Comparison of ENCODE assay signal across 11 mouse cellular contexts in the genomic region with DNA sequence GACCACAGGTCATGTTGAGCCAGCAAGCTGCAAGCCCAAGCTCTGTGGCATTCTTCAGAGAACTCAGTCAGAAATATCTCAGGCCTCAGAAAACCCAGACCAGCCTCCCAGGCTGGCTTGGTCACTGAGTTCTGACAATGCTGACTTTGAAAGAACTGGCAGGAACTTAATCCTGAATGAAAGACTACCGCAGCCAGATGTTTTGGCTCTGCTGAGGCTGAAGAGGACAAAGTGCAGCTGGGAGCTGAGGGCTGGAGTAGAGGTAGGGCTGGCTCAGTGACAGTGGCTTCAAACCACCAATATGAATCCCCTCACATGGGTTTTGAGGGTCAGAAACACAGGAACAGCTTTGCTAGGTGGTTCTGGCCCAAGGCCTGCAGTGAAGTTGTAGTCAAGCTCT.
A peak's percentile ranks its signal among the peaks of the same experiment; 100 is the strongest.
DNase-seq lines count a peak whose midpoint lies in the region; ATAC-seq and TF ChIP-seq lines count a peak whose summit lies in the region.
"Had no signal": no experiment of that assay in that cellular context is flagged by ENCODE, and none has a peak within 500 bp of the region (broad histone marks: within the 10 kb centered on the region; RNA-seq: fewer than 3 reads in every experiment).

No protein-coding gene starts in this region.

- TF ChIP-seq CTCF in liver, adult 2 months (IDR thresholded peaks at IDR 0.05; ENCODE audit: low read depth, low read length): no peak
- no peak for TF ChIP-seq CTCF in liver, postnatal 0 days (IDR thresholded peaks at IDR 0.05; ENCODE audit: low read depth)

- no peak for TF ChIP-seq POLR2A in liver, adult 2 months (IDR thresholded peaks at IDR 0.05; ENCODE audit: extremely low read depth, insufficient read depth, low read length)

- no peak overlapping the region for H3K4me2 ChIP-seq in liver, postnatal 0 days (ENCODE audit: low read depth, low read length)
- H3K4me2 ChIP-seq in limb, embryonic 13.5 days (replicated peaks): no peak overlapping the region
- H3K4me2 ChIP-seq in hindbrain, embryonic 11.5 days (replicated peaks; ENCODE audit: low read depth, low read length): no peak overlapping the region
- H3K4me2 ChIP-seq: liver, embryonic 11.5 days had no signal

- no peaks in the 10 kb centered on the region for H3K4me1 ChIP-seq in liver, adult 2 months (ENCODE audit: control insufficient read depth, insufficient read depth, low read length)
- H3K4me1 ChIP-seq in liver, postnatal 0 days (ENCODE audit: insufficient read depth): no peaks in the 10 kb centered on the region
- peaks cover 74% of the 10 kb centered on the region for H3K4me1 ChIP-seq in limb, embryonic 13.5 days
- no peaks in the 10 kb centered on the region for H3K4me1 ChIP-seq in hindbrain, embryonic 11.5 days (replicated peaks; ENCODE audit: control insufficient read depth, insufficient read depth, low read length)

- no peak overlapping the region for H3K9ac ChIP-seq in liver, adult 2 months (ENCODE audit: low read depth, low read length)
- H3K9ac ChIP-seq in liver, postnatal 0 days (replicated peaks): no peak overlapping the region
- H3K9ac ChIP-seq in limb, embryonic 13.5 days: no peak overlapping the region
- H3K9ac ChIP-seq in hindbrain, embryonic 11.5 days (ENCODE audit: low read depth, low read length): no peak overlapping the region

- no peaks in the 10 kb centered on the region for H3K36me3 ChIP-seq in liver, adult 2 months (ENCODE audit: control insufficient read depth, insufficient read depth, low read length)
- no peaks in the 10 kb centered on the region for H3K36me3 ChIP-seq in liver, postnatal 0 days (replicated peaks; ENCODE audit: insufficient read depth, low read length)
- no peaks in the 10 kb centered on the region for H3K36me3 ChIP-seq in limb, embryonic 13.5 days
- H3K36me3 ChIP-seq in hindbrain, embryonic 11.5 days (ENCODE audit: control insufficient read depth, insufficient read depth, low read length): no peaks in the 10 kb centered on the region

- no peak for ATAC-seq in liver, postnatal 0 days
- ATAC-seq in limb, embryonic 13.5 days (ENCODE audit: low FRiP score, low read depth): no peak
- no peak for ATAC-seq in hindbrain, embryonic 11.5 days (ENCODE audit: low FRiP score)

- no peaks in the 10 kb centered on the region; the same call in 1 of the 2 replicates for H3K79me2 ChIP-seq in liver, adult 2 months (ENCODE audit: control insufficient read depth, insufficient read depth, low read length)

- H3K27ac ChIP-seq in liver, adult 2 months (replicated peaks; ENCODE audit: insufficient read depth, low read depth, low read length): no peak overlapping the region
- no peak overlapping the region for H3K27ac ChIP-seq in liver, postnatal 0 days (ENCODE audit: low read depth)
- H3K27ac ChIP-seq in limb, embryonic 13.5 days: peak overlapping the region; percentile 28; the same call in 1 of the 2 replicates
- H3K27ac ChIP-seq in hindbrain, embryonic 11.5 days (ENCODE audit: low read depth, low read length): no peak overlapping the region

- H3K27me3 ChIP-seq in liver, adult 2 months (ENCODE audit: control insufficient read depth, insufficient read depth, low read length): no peaks in the 10 kb centered on the region
- H3K27me3 ChIP-seq in liver, postnatal 0 days (ENCODE audit: insufficient read depth, low read length): no peaks in the 10 kb centered on the region
- H3K27me3 ChIP-seq in limb, embryonic 13.5 days: no peaks in the 10 kb centered on the region
- no peaks in the 10 kb centered on the region for H3K27me3 ChIP-seq in hindbrain, embryonic 11.5 days (ENCODE audit: control insufficient read depth, insufficient read depth, low read length)

- no peaks in the 10 kb centered on the region for H3K9me3 ChIP-seq in liver, postnatal 0 days (ENCODE audit: low read length)
- no peaks in the 10 kb centered on the region for H3K9me3 ChIP-seq in limb, embryonic 13.5 days
- no peaks in the 10 kb centered on the region for H3K9me3 ChIP-seq in hindbrain, embryonic 11.5 days (ENCODE audit: control insufficient read depth, low read length)

- no peak for TF ChIP-seq EP300 in liver, postnatal 0 days (IDR thresholded peaks at IDR 0.05; ENCODE audit: low read depth)

- 25% methylated on average over 1 of the region's 1 CpGs for WGBS in liver, adult 2 months
- 70% methylated on average over 1 of the region's 1 CpGs for WGBS in liver, postnatal 0 days (ENCODE audit: insufficient replicate concordance)
- WGBS in limb, embryonic 13.5 days: 34% methylated on average over 1 of the region's 1 CpGs
- 56% methylated on average over 1 of the region's 1 CpGs for WGBS in hindbrain, embryonic 11.5 days

- no peak overlapping the region for H3K4me3 ChIP-seq in liver, adult 2 months (ENCODE audit: insufficient read depth, low read depth, low read length)
- H3K4me3 ChIP-seq in liver, postnatal 0 days (ENCODE audit: low read depth, low read length): no peak overlapping the region
- no peak overlapping the region for H3K4me3 ChIP-seq in limb, embryonic 13.5 days
- H3K4me3 ChIP-seq in hindbrain, embryonic 11.5 days (ENCODE audit: low read depth, low read length): no peak overlapping the region

- intact Hi-C loops in heart, postnatal 25 days (cut with DNase I): no loop called here

- DNase-seq in heart, adult 11 months: peak; percentile 95
- no peak for DNase-seq in heart, postnatal 25 days (ENCODE audit: low spot score)
- DNase-seq in liver, adult 2 months (ENCODE audit: extremely low read depth, low read depth, low spot score): peak; percentile 16
- no peak for DNase-seq in liver, postnatal 0 days
- DNase-seq in skeletal muscle tissue, adult 2 months (ENCODE audit: low read depth, low spot score): peak; percentile 46
- no peak for DNase-seq in adrenal gland, adult 18-20 months (ENCODE audit: low spot score in 2 of 2)
- no peak for DNase-seq in hindbrain, embryonic 11.5 days (ENCODE audit: low spot score)
- DNase-seq: B cell, adult 2 months; cerebellum, adult 18-20 months had no signal

Comparison
In these comparisons a context has a peak if more than half of its experiments do, and no peak if none do; other contexts are left out.
1. DNase-seq: peak in heart, adult 11 months (single experiment), liver, adult 2 months (single experiment) and skeletal muscle tissue, adult 2 months (single experiment); none in heart, postnatal 25 days (single experiment), liver, postnatal 0 days (single experiment), adrenal gland, adult 18-20 months (0 of 2) and hindbrain, embryonic 11.5 days (single experiment).